Mouse (Mus musculus) liver, adult 10 weeks (tissue): Measurements from ENCODE around the gene Ube2i. TPM values are rescaled to one million over a fixed set of nuclear protein-coding genes. Genes with fewer than 3 reads are reported as not detected.

ENCODE experiments used
- polyA plus RNA-seq: library from polyadenylated mRNA; stranded (reverse); fragments of 350-450 nt; fragmentation: Illumina TruSeq; extraction: RNeasy Lipid Tissue Mini Kit (QIAGEN cat#74804); gene quantifications from one replicate; pipeline ENCODE4 v1.2.3, GENCODE M21; 2014; ENCODE audit warnings: low read depth, low replicate concordance

The Ube2i gene
- polyA plus RNA-seq: 89.5 TPM

GRCm38 (mm10) chr17:25274571-25275346 is at the start of gene Ube2i:
Ube2i (minus strand) TSS chr17:25274622.

GRCm38 (mm10) chr17:25318354-25318753 is 43.9 kb upstream of the Ube2i start, which contains the start of gene Prss29:
Prss29 (plus strand) TSS chr17:25318654.

GRCm38 (mm10) chr17:25308346-25308745 is 33.9 kb upstream of the Ube2i start, which contains the start of gene Prss28:
Prss28 (plus strand) TSS chr17:25308646.

GRCm38 (mm10) chr17:25298094-25298493 is 23.7 kb upstream of the Ube2i start, which contains the start of gene Prss34:
Prss34 (plus strand) TSS chr17:25298394.

GRCm38 (mm10) chr17:25256140-25256754 is 18.2 kb downstream of the Ube2i start, which contains the start of gene Baiap3:
Baiap3 (minus strand) TSS chr17:25256364.

GRCm38 (mm10) chr17:25239695-25240636 is 34.5 kb downstream of the Ube2i start, which contains the start of the genes Gnptg and Tsr3:
Gnptg (minus strand) TSS chr17:25240124.
Tsr3 (plus strand) TSS chr17:25240170.

Other genes starting within 250 kb of the Ube2i start
- gene Tmem204, start 191.0 kb downstream of the Ube2i start, polyA plus RNA-seq: 4.9 TPM
- gene Telo2, start 158.7 kb downstream of the Ube2i start, polyA plus RNA-seq: 0.85 TPM
- not detected for gene Ptx4, start 153.9 kb downstream of the Ube2i start, polyA plus RNA-seq
- gene Clcn7, start 141.2 kb downstream of the Ube2i start, polyA plus RNA-seq: 4.5 TPM
- gene Ccdc154, start 112.2 kb downstream of the Ube2i start, polyA plus RNA-seq: not detected
- not detected for gene Gm38655, start 99.2 kb downstream of the Ube2i start, polyA plus RNA-seq
- 10.1 TPM for gene BC003965, start 90.1 kb downstream of the Ube2i start, polyA plus RNA-seq
- gene Unkl, start 86.2 kb downstream of the Ube2i start, polyA plus RNA-seq: 14.5 TPM
- gene Gnptg, start 34.5 kb downstream of the Ube2i start, polyA plus RNA-seq: 11.4 TPM
- gene Tsr3, start 34.5 kb downstream of the Ube2i start, polyA plus RNA-seq: 5.3 TPM
- gene Baiap3, start 18.3 kb downstream of the Ube2i start, polyA plus RNA-seq: not detected
- not detected for gene Prss34, start 23.8 kb upstream of the Ube2i start, polyA plus RNA-seq
- not detected for gene Prss28, start 34.0 kb upstream of the Ube2i start, polyA plus RNA-seq
- gene Prss29, start 44.0 kb upstream of the Ube2i start, polyA plus RNA-seq: not detected
- not detected for gene Tpsab1, start 70.9 kb upstream of the Ube2i start, polyA plus RNA-seq
- not detected for gene Tpsb2, start 91.7 kb upstream of the Ube2i start, polyA plus RNA-seq
- not detected for gene Tpsg1, start 94.7 kb upstream of the Ube2i start, polyA plus RNA-seq
- gene Cacna1h, start 159.2 kb upstream of the Ube2i start, polyA plus RNA-seq: not detected
- not detected for gene Tekt4, start 180.0 kb upstream of the Ube2i start, polyA plus RNA-seq
- not detected for gene Sstr5, start 222.7 kb upstream of the Ube2i start, polyA plus RNA-seq